Mouse (Mus musculus): ENCODE results near the gene Lhx1. TPM values are rescaled to one million over a fixed set of nuclear protein-coding genes. Genes with fewer than 3 reads are reported as not detected.

The Lhx1 gene
- total RNA-seq (2014; fragmentation: Nextera tagmentation) (not detected in 2 replicates), total RNA-seq (2017) (not detected in 2 replicates)

DNA sequence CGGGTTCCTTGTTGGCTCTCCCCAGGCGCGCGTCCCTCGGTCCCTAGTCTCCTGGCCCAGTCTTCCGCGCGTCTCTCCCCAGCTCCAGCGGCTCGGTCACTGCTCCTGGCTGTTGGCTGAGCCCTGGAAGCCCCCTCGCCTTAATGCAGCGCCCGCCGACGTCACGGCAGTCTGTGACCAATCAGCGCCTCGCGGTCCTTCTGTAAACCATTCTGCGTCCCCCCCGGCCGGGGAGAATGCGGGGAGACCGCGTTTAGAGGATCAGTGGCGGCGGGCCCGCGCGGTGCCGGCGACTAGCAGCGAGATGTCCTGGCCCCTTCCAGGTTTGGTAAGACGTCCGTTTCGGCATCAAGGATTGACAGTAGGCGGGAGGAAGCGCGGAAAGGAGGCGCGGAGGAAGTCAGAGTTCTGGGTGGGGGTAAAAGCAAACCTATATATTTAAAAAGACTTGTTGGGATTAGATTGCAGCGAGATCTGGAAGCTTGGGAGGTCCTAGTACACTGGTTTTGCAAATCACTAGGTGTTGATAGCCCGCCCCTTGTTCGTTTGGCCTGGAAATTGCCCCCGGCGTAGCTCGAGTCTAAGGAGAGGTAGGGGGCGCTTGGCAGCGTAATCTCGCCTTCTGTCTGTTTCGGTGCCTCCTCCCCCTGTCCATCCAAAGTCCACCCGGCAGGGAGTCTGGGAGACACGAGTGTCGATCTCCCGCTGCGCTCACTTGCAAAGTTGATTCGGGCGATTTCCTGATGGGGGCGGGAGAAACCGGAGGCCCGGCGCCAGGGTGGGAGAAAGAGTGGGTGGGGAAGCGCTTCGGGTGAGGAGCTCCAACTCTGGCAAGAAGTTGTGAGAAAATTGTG is at the start of gene Lhx1:
TSS of gene Lhx1 (minus strand) at position 115 of the 854 bp plus-strand sequence.
- no peak for ATAC-seq (replicated peaks; ENCODE audit: low FRiP score, low TSS enrichment, poor library complexity, severe bottlenecking)

DNA sequence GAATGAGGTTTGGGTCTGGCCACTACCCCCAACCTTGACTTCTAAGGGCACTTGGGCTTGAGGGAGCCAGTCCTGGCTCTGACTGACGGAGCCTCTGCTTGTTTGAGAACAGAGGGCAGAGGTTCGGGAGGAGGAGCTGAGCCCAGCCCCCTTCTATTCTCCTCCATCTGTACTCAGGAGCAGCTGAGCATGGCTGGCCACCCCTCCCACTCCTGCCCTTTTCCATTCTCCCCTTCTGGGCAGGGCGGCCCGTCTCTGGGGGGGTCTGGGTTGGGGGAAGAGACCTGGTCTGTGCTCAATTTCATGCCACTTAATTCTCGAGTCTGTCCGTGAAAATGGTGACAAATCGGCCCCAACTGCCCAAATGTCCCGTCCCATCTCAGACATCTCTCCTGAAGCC is 49.5 kb upstream of the Lhx1 start:
- ATAC-seq (replicated peaks; ENCODE audit: low FRiP score, low TSS enrichment, poor library complexity, severe bottlenecking) = no peak

DNA sequence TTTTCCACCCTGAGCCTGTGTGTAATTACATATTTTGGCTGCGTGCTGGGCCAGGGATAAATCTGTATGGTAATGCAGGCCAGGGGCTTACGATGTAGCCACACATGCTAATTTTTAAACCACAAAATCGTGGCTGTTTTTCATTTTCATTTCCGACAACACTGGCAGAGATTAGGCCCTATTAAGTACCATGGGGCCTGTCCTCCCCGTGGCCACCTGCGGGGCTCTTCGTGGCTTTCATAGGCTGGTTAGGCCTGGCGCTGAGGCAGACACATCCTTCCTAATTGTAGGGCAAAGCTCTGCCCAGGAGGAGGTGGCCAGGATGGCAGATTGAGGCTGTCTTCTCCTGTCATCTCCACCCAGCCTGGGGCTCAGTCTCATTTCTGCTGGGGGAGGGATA is 48.3 kb upstream of the Lhx1 start:
- no peak for ATAC-seq (replicated peaks; ENCODE audit: low FRiP score, low TSS enrichment, poor library complexity, severe bottlenecking)

GRCm38 (mm10) chr11:84570812-84571211 is 45.5 kb upstream of the Lhx1 start:
- ATAC-seq (replicated peaks; ENCODE audit: low FRiP score, low TSS enrichment, poor library complexity, severe bottlenecking) = no peak

GRCm38 (mm10) chr11:84570392-84570791 is 45.1 kb upstream of the Lhx1 start:
- ATAC-seq (replicated peaks; ENCODE audit: low FRiP score, low TSS enrichment, poor library complexity, severe bottlenecking) = no peak

DNA sequence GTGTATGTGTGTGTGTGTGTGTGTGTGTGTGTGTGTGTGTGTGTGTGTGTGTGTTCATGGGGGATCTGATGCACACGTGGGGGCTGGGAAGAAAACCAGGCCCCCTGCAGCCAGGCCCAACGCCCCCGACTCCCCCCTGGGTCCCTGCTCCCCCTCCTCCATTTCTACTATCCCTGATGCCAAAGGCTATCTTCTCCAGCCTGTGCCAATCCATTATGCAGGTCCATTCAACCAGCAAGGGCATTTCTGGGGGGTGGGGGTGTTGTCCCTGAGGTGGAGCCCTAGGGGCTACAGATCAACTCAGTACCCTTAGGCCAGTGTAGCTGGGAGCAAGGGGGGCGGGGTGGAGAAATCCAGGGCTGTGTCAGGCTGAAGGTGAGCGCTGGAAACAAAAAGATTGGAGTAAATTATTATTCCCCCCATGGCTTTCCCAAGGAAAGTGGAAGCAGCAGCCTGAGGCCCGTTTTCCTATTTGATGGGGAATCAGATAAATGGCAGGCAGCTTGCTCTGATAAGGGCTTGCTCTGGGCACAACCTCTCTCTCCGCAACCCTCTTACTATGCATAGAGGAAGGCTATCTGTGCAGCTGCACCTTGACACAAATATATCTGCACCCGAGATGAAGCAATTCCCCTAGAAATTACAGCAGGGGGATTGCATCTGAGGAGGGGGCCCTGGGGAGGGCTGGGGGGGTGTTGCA is 43.9 kb upstream of the Lhx1 start:
- ATAC-seq (replicated peaks; ENCODE audit: low FRiP score, low TSS enrichment, poor library complexity, severe bottlenecking) = no peak

GRCm38 (mm10) chr11:84568482-84568881 is 43.1 kb upstream of the Lhx1 start:
- no peak for ATAC-seq (replicated peaks; ENCODE audit: low FRiP score, low TSS enrichment, poor library complexity, severe bottlenecking)

DNA sequence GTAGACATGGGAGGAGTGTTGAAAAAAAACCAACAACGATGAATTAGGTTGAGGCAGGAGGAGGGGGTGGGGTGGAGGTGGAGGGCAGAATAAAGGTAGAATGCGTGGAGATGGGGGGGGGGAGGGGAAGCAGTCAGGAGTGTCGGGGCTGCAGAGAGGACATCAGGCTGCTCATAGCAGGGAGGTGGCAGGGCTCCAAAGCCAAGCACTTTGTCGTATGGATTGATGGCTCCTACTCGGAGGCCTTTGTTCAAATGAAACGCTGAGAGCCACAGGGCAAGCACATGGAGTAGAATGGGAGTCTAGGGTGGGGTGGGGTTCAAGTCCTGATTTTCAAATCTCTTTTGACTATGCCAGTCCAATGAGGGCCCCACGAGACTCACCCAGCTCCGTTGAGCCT is 41.4 kb upstream of the Lhx1 start:
- no peak for ATAC-seq (replicated peaks; ENCODE audit: low FRiP score, low TSS enrichment, poor library complexity, severe bottlenecking)

GRCm38 (mm10) chr11:84565224-84565623 is 39.9 kb upstream of the Lhx1 start:
- ATAC-seq (replicated peaks; ENCODE audit: low FRiP score, low TSS enrichment, poor library complexity, severe bottlenecking) = no peak

DNA sequence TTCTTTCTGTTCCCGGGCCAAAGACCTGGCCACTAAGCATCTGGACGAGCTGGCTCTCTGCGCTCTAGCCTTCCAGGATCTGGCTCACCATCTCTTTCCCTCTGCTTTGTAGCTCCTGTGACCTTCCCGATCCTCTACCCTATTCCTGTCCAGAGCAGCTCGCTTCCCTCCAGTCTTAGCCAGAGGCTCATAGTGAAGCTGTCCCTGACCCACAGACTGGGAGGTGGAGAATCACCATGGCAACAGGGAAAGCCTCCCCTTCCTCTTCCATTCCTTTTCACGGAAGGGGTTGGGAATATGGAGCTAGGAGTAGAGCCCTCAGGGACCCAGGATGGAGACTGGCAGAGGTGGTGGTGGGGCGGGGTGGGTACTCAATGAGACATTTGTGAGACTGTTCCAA is 38.0 kb upstream of the Lhx1 start:
- no peak for ATAC-seq (replicated peaks; ENCODE audit: low FRiP score, low TSS enrichment, poor library complexity, severe bottlenecking)

DNA sequence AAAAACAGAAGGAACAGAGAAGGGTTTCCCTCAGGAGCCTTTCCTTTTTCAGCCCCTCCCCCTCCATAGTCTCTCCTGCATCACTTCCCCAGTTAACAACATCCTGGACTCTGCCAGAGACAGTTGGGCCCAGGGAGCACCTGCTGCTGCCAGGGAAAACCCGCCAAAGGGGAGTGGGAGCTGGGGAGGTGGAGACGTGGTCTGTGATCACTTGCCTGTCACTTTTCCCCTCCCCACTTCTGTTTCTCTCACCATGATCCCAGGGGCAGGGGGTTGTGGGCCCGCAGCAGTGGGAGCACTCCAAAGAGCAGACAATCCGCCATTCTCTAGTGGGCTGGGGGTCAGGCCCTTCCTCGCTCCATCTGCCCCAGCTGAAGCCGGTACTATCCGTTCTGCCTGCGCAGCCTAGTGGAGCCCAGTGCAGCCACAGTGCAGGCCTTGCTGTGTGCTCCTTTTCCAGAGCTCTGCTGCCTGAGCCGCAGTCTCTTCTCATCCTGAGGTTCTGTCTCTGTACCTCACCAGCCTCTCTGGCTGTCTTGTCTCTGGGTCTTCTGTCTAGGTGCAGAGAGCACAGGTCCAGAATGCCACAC is 37.5 kb upstream of the Lhx1 start:
- ATAC-seq (replicated peaks; ENCODE audit: low FRiP score, low TSS enrichment, poor library complexity, severe bottlenecking) = no peak

DNA sequence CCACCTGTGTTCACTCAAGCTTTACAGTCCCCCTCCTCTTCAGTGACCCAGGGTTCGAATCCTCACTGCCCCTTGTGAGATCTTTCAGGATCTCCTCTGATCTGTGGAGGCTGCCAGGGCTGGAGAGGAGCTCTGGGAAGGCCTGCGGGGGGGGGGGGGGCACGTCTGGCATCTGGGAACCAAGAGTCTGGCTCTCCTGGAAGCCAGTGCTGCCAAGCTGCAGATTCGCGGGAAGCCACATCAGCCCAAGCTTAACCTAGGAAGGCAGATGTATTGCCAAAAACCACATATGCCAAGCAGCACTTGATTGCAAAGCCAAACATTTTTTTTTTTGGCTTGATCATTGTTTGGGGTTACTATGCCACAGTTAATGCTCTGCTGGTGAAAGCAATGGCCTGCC is 36.2 kb upstream of the Lhx1 start:
- no peak for ATAC-seq (replicated peaks; ENCODE audit: low FRiP score, low TSS enrichment, poor library complexity, severe bottlenecking)

DNA sequence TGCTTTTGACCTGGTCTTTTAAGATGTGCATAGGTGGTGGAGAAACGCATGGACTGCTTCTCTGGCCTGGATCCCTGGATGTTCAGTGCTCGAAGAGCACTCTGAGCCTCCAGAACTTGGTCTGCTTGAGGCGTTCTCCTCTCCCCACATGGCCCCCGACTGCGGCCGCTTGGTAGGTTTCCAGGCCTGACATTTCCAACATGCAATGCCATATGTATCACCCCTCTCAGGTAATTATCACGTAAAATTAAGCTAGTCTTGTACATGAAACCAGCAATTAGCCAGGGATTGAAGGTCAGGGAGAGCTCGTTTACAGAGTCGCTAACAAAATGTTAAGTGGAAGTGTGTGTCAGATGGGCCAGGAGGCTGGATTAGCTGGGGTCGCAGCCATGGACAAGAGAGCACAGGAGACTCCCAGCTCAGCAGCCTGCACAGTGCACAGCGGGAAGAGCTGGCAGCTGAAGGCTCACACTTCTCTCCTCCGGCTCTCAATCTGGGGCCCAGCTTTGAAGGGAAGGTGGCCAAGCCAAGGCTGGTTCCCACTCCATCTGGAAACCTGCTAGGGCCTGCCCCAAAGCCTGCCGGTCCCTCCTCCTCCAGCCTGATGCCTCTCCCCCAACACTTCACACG is 28.6 kb upstream of the Lhx1 start:
- ATAC-seq (replicated peaks; ENCODE audit: low FRiP score, low TSS enrichment, poor library complexity, severe bottlenecking) = no peak

- no peak for ATAC-seq (replicated peaks; ENCODE audit: low FRiP score, low TSS enrichment, poor library complexity, severe bottlenecking)
Observed at GRCm38 (mm10) chr11:84551296-84551695, 26.0 kb upstream of the Lhx1 start.

DNA sequence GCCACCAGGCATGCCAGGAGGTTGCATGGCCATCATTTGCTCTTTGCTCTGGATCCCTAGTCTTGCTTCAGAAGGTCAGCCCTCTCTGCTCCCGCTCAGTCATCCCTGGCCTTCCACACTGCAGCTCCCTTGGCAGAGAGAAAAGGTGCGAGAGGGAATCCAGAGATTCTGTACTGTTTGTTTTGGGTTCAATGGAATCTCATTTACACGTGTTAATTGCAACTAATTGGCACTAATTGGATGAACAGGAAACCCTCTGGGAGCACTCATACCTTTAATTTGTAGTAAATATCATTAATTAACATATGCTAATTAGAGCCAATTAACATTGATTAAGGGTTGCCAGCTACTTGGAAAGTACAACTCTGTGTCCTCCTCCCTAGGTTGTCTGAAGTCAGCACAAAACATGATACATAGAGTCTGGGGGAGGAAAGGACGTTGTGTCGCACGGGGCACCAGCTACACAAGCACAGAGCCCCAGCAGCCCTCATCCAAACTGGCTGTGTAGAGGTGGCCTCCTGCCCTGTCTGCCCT is 24.0 kb upstream of the Lhx1 start:
- no peak for ATAC-seq (replicated peaks; ENCODE audit: low FRiP score, low TSS enrichment, poor library complexity, severe bottlenecking)

- ATAC-seq (replicated peaks; ENCODE audit: low FRiP score, low TSS enrichment, poor library complexity, severe bottlenecking) = no peak
Observed at GRCm38 (mm10) chr11:84548293-84548692, 23.0 kb upstream of the Lhx1 start.

DNA sequence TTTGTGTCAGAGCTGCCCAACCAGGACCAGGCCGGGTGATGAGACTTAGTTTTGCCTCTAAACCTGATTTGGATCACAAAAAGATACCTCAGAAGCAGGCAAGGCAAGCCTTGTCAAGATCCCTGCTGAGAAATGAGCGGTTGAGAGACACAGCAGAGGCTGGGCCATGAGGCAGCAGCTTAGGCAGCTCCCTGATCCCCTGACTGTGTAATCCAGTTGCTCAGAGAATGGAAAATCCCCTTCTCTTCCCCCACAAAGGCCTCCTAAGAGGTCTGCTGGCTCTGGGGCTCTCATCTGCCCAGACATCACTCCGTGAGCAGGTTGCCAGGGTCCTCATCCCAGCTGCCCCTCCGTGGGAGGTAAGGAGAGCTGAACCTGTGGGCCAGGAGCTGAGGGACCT is 14.6 kb upstream of the Lhx1 start:
- ATAC-seq (replicated peaks; ENCODE audit: low FRiP score, low TSS enrichment, poor library complexity, severe bottlenecking) = no peak

DNA sequence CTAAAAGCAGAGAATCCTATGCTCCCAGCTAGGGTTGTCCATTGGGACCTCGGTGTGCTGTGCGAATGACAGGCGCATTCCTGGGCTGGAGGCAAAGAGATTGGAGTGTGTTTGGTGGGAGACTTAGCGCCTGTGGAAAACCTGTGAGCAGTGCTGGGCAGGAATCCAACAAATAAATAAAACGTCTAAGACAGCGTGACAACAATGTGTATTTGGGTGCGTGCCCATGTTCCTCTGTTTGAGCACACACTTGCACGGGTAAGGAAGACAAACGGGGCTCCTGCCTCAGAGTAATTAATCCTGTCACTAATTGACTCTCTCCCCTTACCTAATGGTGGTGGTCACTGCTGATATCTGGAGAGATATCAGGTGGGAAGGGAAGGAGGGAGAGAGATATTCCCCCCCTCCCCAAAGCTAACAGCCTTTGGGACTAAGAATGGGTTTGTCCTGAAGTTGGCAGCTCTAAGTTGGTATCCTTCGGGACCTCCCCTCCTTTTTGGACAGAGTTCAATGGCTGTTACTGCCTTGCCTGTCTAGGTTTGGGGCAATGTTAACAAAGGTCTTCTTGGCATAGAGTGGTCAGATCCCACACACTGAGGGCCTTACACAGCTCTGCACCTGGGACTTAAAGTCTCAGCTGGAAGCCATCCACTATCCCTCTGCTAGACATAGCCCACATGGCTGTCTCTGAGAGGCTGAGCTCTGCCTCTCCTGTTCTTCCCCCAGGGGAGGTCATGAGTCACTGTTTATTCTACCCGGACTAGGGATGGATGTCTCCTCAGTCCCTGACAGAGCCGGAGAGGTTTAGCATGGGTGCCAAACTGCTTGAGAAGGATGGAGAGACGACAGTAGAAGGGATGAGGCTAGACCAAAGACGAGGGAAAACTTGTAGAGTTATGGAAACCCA is 4.7 kb upstream of the Lhx1 start:
- ATAC-seq (replicated peaks; ENCODE audit: low FRiP score, low TSS enrichment, poor library complexity, severe bottlenecking) = no peak
